18 mouse cellular contexts compared by ENCODE assay signal in genomic region chr17:47221068-47221796, GRCm38 (mm10).
DNase-seq lines count a peak whose midpoint lies in the region; ATAC-seq lines count a peak whose summit lies in the region.
"Had no signal": no experiment of that assay in that cellular context is flagged by ENCODE, and none has a peak within 500 bp of the region (broad histone marks: within the 10 kb centered on the region; RNA-seq: fewer than 3 reads in every experiment).

No protein-coding gene starts in this region.

- ATAC-seq in activated CD4-positive, CD25-positive, alpha-beta regulatory T cell, adult 4 months = peak; percentile 38
- ATAC-seq in hindbrain, embryonic 11.5 days (ENCODE audit: low FRiP score) = no peak
- ATAC-seq: midbrain, embryonic 15.5 days had no signal

- no peak overlapping the region for H3K4me2 ChIP-seq in hindbrain, embryonic 11.5 days (replicated peaks; ENCODE audit: low read depth, low read length)
- H3K4me2 ChIP-seq: lung, embryonic 15.5 days; midbrain, embryonic 15.5 days; neural tube, embryonic 13.5 days had no signal

- no peaks in the 10 kb centered on the region for H3K9me3 ChIP-seq in hindbrain, embryonic 11.5 days (ENCODE audit: control insufficient read depth, low read length)
- H3K9me3 ChIP-seq: hindbrain, embryonic 10.5 days; lung, embryonic 15.5 days; midbrain, embryonic 15.5 days; neural tube, embryonic 13.5 days had no signal

- 89% methylated on average over 14 of the region's 14 CpGs for WGBS in hindbrain, embryonic 11.5 days

- H3K9ac ChIP-seq in hindbrain, embryonic 11.5 days (ENCODE audit: low read depth, low read length) = no peak overlapping the region
- H3K9ac ChIP-seq: lung, embryonic 15.5 days; midbrain, embryonic 15.5 days; neural tube, embryonic 13.5 days had no signal

- no peak overlapping the region for H3K4me3 ChIP-seq in hindbrain, embryonic 11.5 days (ENCODE audit: low read depth, low read length)
- H3K4me3 ChIP-seq: heart, adult 2 months; hindbrain, embryonic 10.5 days; lung, embryonic 15.5 days; midbrain, embryonic 15.5 days; neural tube, embryonic 13.5 days had no signal

- H3K27me3 ChIP-seq in hindbrain, embryonic 11.5 days (ENCODE audit: control insufficient read depth, insufficient read depth, low read length) = no peaks in the 10 kb centered on the region
- H3K27me3 ChIP-seq: lung, embryonic 15.5 days; midbrain, embryonic 15.5 days; neural tube, embryonic 13.5 days had no signal

- no peaks in the 10 kb centered on the region for H3K4me1 ChIP-seq in hindbrain, embryonic 11.5 days (replicated peaks; ENCODE audit: control insufficient read depth, insufficient read depth, low read length)
- H3K4me1 ChIP-seq: midbrain, embryonic 15.5 days; neural tube, embryonic 13.5 days had no signal

- DNase-seq in layer of hippocampus, adult 9-11 months = peak; percentile 38
- DNase-seq in layer of hippocampus, postnatal 36 days = no peak
- peak; percentile 53 for DNase-seq in CD4-positive helper T cell, adult 2 months (ENCODE audit: low read depth, low spot score)
- peak; percentile 43 for DNase-seq in lung, postnatal 36 days
- no peak for DNase-seq in hindbrain, embryonic 11.5 days (ENCODE audit: low spot score)
- no peak for DNase-seq in right cerebral cortex, postnatal 36 days (ENCODE audit: low spot score in 2 of 2)
- DNase-seq: adrenal gland, postnatal 10 days; cerebellum, adult 11 months; kidney, adult 11 months; kidney, postnatal 4 days; left cerebral cortex, postnatal 4 days; right cerebral cortex, adult 18-20 months had no signal

- H3K27ac ChIP-seq in hindbrain, embryonic 11.5 days (ENCODE audit: low read depth, low read length) = no peak overlapping the region
- H3K27ac ChIP-seq: heart, adult 2 months; hindbrain, embryonic 10.5 days; lung, embryonic 15.5 days; midbrain, embryonic 15.5 days; neural tube, embryonic 13.5 days had no signal

- no peaks in the 10 kb centered on the region for H3K36me3 ChIP-seq in hindbrain, embryonic 11.5 days (ENCODE audit: control insufficient read depth, insufficient read depth, low read length)
- H3K36me3 ChIP-seq: hindbrain, embryonic 10.5 days; lung, embryonic 15.5 days; midbrain, embryonic 15.5 days had no signal

Comparison
In these comparisons a context has a peak if more than half of its experiments do, and no peak if none do; other contexts are left out.
1. DNase-seq: peak in layer of hippocampus, adult 9-11 months (single experiment), CD4-positive helper T cell, adult 2 months (single experiment) and lung, postnatal 36 days (single experiment); none in layer of hippocampus, postnatal 36 days (0 of 2), hindbrain, embryonic 11.5 days (single experiment) and right cerebral cortex, postnatal 36 days (0 of 2).